Mouse (Mus musculus) thymus, postnatal 14 days (tissue): ENCODE results near the gene Acyp2.
"Not testable (repeated sequence)": the region's sequence is repeated elsewhere in the genome, so short reads cannot be mapped to it uniquely, and the experiment has no call there.

Experiments used
- DNase-seq: peaks from one replicate; pipeline ENCODE4 v3.0.0; 2021

The Acyp2 gene

DNA sequence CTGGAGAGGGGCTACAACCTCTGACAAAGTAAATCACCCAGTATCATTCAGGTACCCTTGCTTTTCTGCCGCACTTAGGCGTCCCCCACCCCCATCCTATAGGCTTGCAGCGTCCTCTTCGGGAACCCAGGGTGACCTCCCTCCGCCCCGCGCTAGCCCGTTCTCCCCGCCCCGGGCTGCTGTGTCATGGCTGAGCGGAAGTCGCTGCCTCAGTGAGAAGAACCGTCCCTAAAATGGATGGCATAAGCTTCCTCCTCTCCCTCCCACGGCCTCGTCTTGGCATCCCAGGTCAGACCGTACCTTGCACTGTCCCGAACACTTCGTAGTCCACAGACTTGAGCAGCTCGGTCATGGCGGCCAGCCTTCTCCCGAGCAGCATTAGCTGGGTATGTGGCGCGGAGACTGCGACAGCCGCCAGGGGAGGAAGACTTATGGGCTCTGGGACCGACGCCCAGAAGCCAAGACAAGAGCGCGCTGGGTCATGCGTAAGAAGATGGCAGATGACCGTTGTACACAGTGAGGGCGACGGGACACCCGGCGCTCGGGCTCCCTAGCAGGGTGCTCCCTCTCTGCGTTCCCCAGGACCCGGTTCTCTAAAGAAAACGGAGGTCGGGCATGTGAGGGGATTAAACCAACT, at the start of gene Acyp2:
Acyp2 (minus strand) TSS at position 587 of the 637 bp plus-strand sequence.
- DNase-seq = peak; percentile 90

DNA sequence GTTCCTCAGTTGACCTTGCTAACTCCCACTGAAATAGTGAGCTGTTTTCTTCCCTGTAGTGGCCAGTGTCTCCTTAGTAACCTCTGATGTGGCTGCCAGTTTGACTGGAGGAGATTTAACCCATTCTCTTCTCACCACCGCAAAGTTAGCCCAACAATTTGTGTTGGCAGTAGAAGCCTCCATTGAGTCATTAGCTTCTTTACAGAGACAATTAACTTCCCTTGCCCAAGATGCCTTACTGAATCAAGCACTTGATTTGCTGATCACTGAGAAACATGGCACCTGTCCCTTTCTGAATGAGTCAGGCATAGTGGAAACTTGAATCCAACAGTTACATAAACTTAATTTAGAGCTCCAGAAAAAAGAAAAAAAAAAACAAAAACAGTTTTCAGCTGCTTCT, 40.0 kb upstream of the Acyp2 start:
- DNase-seq = no peak

DNA sequence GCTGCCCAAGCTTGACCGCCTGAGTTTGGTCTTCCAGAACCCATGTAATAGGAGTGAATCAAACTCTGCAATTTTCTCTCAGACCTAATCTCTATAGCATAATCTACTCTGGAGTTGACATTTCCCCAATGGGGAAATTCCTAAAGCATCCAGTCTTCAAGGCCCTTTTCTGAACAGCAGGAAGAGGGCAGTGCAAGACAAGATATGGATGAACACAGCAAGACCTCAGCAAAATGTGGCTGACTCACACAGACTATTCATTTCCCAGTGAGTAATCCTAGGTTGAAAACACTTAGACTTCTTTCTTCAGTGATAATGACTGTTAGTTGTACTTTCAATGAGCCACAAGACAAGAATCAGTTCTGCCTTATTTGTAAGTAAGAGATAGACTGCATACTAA, 26.7 kb upstream of the Acyp2 start:
- peak; percentile 14 for DNase-seq

DNA sequence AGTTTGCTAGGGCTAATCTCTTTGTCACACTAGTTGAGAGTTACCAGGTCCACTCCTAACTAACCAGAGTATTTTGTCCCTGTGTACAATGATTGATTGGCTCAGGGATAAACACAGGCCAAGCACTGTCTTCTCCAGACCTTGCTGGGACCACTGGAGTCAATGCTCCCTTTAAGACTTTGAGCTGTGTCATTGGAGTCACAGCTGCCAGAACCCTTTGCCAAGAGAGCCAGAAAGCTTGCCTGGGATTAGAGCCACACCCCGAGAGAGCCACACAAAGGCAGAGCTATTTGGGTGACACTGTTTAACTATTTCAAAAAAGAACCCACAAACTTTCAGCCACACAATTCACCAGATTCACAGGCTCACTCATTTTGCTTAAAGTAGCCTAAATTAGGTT, 23.3 kb upstream of the Acyp2 start:
- no peak for DNase-seq

DNA sequence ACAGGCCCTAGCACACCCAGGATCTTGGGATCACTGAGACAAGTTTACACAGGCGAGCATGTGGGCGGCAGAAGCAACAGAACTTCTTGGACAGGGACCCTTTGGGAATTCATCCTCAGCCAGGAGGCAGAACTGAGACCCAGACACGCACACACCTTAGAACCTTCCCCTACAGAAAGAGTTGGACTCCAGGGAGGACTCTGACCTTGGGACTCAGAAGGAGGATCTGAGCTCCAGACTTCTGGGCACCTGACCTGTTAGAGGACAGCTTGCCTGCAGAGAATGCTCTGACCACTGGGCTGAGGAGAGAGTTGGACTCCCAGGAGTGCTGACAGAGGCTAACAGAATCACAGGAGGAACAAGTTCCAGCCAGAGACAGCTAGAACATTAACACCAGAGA, 13.6 kb upstream of the Acyp2 start:
- DNase-seq = no peak

DNA sequence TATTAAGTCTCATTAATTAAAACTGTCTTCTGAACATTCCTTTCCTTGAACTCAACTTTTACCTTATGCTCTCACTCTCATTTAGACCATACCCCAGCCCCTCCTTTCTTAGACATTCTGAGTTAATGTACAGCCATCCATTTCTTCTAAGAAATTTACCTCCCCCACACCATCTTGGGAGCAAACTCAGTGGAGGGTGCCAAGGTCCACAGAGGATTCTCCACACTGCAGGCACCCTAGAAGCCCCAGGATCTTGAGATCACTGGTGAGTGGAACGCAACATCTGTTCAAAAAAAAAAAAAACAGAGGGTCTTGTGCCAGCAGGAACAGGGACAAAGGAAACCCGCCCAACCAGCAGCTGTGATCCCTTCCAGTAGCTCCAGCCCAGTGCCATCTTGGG, 13.2 kb upstream of the Acyp2 start:
- DNase-seq = no peak

DNA sequence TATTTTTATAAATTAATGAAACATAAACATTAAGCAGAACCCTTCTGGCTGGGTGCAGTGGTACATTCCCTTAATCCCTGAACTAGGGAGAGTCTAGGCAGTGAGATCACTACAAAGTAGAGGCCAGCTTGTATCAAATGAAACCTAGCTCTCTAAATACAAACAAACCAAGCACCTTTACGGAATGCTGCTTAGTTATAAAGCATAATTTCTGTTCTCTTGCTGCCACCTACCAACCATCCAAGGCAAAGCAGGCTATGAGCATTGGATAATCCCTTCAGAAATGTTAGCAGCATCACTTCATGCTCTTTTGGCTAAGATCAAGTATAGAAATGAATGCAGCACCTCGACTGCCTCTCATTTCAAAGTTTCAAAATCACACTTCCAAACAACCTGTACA, 7.7 kb upstream of the Acyp2 start:
- DNase-seq = peak; percentile 6

DNA sequence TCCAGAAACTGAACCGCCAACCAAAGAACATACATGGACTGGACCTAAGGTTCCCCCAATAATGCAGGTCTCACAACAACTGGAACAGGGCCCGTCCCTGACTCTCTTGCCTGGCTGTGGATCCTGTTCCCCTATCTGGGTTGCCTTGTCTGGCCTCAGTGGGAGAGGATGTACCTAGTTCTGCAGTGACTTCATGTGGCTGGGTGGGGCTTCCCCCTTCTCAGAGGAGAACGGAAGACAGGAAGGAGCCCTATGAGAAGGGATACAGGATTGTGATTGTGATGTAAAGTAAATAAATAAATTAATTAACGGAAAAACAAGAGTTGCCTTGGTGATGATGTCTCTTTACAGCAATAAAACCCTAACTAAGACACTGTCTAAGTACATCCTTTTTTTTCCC, 6.7 kb upstream of the Acyp2 start:
- no peak for DNase-seq

DNA sequence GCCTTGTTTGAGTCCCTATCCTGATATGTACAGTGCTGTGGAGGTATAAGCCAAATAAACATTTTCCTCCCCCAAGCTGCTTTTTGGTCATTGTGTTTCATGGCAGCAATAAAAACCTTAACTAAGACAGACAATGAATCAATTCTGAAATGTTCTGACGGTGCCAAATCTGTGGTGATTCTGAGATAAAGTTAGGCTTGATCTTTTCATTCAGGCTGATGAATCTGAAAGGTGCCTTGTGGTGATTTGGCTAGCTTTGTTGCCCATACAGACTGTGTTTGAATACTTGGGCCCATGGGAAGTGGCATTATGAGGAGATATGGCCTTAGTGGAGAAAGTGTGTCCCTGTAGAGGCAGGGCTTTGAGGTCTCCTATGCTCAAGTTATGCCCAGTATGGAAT, 1.0 kb upstream of the Acyp2 start:
- no peak for DNase-seq

DNA sequence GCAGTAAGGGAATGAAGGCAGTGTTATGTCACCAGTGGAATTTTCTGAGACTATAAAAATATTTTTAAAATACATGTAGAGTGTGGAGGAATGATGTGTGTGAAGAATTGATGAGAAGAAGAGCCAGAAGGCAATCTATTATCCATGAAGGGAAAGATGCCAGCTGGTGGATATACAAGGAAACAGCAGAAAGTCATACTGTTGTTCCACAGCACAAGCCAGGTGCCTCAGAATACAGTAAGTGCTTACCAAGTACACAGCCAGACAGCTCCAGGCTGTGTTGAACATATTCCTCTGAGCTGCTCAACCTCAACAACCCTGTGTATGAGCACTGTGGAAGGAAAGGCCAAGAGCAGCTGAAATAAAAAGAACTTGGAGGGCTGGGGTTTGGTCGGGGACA, 13.7 kb downstream of the Acyp2 start:
- DNase-seq = no peak

DNA sequence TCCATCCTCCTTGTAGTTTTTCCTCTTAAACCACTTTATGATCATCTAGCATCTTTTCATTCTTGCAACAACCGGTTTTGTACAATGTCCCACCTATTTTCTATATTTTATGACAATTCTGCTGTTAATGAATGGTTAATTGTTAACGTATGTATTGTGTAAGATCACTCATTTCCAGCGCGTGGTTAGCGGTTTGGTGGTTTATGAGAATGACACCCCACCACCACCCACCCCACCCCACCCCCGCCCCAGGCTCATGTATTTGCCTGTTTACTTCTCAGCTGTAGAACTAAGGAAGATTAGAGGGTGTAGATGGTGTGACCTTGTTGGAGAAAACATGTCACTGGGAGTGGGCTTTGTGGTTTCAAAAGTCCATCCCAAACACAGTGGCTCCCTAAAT, 18.9 kb downstream of the Acyp2 start:
- DNase-seq = no peak

DNA sequence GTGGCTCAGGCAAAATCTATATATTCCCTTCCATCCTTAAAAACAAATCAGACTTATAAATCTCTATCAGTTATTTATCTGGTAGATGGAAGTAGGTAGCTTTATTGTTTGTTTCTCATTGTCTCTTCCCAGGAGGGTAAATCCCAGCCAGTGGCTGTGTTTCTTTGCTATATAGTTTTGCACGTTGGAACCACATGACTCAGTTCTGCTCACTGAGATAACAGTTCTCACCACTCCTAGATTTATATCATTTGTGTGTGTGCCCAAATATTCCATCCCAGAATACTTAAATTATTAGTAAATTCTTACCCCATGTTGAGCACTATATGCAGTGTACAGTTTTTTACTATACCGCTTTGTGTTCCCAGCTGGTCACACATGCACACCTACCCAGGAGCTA, 26.2 kb downstream of the Acyp2 start:
- no peak for DNase-seq

DNA sequence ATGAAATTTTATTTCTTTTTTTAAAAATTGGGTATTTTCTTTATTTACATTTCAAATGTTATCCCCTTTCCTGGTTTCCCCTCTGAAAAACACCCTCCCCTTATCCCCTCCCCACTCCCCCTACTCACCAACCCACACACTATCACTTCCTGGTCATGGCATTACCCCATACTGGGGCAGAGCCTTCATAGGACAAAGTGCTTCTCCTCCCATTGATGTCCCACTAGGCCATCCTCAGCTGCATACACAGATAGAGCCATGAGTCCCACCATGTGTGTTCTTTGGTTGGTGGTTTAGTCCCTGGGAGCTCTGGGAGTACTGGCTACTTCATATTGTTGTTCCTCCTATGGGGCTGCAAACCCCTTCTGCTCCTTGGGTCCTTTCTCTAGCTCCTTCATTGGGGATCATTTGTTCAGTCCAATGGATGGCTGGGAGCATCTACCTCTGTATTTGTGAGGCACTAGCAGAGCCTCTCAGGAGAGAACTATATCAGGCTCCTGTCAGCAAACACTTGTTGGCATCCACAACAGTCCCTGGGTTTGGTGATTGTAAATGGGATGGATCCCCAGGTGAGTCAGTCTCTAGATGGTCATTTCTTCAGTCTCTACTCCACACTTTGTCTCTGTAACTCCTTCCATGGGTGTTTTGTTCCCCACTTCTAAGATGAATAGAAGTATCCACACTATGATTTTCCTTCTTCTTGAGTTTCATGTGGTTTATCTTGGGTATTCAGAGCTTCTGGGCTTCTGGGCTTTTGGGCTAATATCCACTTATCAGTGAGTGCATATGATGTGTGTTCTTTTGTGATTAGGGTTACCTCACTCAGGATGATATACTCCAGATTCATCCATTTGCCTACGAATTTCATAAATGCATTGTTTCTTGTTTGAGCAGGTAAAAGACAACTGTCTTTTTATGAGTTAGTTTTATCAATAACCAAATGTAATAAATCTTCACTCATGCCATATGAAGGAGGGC, 27.7 kb downstream of the Acyp2 start:
- not testable (repeated sequence) for DNase-seq

DNA sequence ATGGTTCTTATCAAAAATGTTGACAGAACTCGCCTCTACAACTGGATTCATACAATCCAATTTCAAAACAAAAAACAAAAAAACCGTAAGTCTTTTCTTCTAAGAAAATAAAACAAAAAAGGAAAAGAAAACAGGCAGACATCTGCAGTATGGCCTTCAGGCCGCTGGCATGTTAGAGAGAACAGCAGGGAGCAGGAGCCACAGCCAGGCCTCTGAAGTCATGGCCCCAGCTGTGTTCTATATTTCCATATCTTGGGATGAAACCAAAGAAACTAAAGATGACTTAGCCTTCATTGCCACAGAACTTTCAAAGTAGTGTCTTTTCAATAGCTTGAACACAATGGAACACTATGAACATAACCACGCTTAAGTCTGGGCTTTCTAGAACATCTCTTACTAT, 31.2 kb downstream of the Acyp2 start:
- DNase-seq = no peak

DNA sequence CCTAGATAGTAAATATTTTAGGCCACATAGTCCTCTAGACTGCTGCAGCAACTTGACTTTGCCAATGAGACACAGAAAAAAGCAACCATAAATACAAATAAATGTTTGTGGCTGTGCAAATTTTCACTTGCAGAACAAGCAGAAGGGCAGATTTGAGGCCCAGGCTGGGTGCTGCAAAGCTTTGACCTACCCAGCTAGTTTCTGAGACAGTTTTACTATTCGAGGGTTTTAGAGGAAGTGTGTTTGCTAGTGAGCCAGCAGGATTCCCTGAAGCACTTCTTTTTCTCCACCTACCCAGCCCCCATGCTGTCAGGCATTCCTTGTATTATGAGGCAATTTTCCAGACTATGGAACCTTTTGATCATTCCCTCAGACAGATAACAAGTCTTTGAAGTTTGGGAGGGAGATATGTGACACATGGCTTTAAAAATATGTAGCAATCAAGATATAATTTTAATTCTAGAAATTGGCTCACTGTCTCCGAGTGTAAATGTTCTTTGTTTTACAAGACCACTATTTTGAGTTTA, 31.8 kb downstream of the Acyp2 start:
- DNase-seq = no peak

DNA sequence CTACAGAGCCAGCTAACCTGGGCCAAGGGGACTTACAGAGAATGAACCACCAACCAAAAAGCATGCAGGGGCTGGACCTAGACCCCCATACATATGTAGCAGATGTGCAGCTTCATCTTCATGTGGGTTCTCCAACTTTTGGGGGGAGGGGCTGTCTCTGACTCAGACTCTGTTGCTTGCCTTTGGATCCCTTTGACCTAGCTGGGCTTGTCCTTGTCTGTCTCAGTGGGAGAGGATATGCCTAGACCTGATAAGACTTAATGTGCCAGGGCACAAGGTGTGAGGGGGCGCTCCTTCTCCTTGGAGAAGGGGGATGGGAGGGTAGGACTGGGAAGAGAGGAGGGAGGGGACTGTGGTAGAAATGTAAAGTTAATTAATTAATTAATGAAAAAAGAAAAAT, 33.4 kb downstream of the Acyp2 start:
- DNase-seq = no peak

DNA sequence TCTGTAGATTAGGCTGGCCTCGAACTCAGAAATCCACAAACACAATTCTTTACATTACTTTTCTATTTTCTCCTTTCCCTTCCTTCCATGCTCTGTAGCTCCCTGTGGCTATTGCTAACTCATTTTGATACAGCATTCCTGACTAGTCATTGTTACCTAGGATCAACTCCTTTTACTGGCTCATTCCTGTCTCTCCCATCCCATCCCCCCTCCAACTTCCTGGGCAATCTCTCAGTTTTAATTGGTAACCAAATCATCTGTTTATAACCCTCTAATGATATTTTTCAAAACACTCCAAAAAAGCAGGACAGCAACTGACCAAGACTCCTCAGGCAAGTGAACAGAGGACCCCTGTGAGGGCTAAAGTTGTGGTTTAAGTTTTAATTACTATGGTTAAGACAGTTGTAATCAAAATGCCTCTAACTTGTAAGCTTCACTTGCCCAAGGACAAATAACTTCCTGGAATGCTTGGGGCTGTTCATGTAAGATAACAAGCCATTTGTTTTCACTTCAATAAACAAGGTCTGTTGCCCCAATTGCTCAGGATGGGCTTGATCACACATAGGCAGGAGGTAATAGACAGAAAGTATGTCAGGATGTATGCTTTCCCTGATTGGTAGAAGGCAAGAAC, 35.4 kb downstream of the Acyp2 start:
- DNase-seq = no peak

DNA sequence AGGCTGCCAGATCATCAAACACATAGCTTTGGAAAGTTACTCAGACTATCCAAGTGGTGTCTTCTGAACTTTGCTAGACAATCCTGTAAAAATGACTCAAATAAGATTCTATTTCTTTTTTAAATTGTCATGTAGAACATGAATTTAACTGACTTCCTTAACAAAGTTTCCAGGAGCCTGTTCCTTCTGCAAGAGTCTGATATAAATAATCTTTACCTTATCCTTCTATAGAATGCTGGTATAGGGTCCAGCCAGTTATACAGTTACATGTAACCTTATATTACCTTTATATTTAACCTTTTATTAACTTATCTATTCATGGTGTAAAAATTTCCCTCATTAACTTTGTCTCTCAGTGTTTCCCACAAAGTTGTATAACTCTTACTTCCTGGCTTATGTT, 36.7 kb downstream of the Acyp2 start:
- DNase-seq = no peak

DNA sequence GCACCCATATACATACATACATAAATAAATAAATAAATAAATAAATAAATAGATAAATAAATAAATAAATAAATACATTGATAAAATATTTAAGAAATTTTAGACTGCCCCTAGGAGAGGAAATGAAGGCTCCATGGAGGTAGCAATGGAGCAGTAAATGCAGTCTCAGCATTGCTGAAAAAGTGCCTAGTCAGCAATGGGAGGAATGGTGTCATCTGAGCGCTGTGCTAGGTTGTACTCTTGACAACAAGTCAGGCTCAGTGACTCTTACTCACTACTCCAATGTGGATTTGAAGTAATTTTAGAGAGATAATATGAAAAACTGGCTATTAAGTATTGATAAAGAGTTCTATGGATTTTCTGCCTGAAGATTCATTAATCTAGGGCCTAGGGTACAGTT, 40.1 kb downstream of the Acyp2 start:
- DNase-seq = no peak

DNA sequence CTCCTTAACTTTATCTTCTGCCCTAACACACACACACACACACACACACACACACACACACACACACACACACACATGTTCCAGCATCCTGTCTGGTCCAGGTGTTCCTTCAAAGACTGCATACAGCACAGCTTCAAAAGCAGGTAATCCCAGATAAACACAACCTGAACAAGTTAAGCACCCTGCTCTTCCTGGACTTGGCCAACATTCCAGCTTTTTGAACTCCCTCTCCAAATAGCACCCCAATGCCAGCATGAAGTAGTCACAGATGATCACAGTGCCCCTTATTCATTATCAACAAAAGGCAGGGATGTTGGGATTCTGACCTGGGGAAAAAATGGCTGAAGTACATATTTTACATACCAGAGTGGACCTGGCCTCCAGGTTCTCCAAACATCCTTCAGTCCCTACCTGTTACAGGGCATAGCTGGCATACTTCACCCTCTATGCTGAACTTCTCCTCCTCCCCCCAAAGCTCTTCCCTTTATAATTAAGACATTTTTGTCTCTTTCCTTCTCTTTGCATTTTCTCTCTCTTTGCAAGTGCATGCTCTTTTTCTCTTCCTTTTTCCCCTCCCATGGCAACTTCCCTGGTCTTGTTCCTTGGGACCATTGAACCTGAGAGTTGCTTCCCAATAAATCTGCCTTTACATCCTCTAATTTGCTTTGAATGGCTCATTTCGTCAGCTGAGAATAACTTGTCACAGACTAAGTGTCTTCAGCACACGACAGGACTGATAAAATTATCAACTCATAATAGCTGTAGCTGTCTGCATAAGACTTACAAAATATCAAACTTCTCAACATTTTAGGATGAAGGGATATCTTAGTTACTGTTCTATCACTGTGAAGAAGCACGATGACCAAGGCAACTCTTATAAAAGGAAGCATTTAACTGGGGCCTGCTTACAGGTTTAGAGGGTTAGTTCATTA, 41.5 kb downstream of the Acyp2 start:
- no peak for DNase-seq

DNA sequence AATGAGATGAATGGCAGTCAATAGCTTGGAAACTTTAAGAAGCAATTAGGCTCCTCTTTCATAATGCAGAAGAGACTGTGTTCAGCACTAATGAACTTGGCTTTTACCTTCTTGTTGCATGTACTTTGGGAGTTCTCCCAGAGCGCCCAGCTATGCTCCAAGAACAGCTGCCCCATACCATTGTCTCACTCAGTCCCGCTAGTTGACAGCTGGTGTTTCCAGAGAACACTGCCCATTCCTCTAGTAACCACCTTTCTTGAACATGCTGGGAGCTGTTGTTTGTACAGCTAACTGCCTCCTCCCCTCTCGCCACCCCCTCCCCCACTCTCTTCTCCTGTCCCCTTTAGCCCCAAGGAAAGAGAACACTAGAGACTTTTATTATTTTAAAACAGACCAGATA, 52.1 kb downstream of the Acyp2 start:
- no peak for DNase-seq

DNA sequence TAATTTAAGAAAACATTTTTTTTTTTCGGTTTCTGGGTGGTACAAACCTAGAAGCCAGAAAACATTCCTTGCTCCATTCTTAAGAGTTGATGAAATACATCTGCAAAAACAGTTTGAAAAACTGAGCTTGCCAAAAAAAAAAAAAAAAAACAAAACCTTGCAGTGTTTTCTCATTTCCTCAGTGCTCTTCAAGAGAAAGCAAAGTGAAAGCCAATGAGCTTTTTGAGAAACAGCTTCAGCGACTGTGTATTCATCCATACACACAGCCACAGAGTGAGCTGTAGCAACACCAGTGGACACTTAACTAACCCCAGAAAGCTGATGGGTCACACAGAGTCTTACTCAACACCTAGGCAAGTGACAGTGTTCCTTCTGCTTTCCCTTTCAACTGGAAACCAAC, 69.4 kb downstream of the Acyp2 start:
- no peak for DNase-seq

DNA sequence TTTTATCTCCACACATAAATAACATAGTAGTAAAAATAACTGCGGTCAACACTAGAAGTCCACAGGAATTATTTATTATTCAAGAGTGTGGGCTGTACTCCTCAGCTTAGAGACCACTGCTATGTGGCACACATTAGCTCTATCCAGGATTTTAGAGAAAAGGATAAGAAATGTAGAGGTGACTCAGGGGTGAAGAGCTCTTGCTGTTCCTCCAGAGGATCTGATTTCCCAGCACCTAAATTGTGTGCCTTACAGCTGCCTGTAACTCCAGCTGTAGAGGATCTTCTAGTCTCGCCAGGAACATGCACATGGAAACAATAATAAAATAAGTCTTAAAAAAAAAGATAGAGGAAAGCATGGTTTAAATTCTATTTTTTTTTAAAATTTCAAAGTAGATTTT, 70.5 kb downstream of the Acyp2 start:
- DNase-seq = no peak
